Mouse (Mus musculus) testis, adult 2 months (tissue): ENCODE measurements around the gene Drg1. TPM values are rescaled to one million over a fixed set of nuclear protein-coding genes. Genes with fewer than 3 reads are reported as not detected.

Experiments
- H3K27ac ChIP-seq: fragments of 200-500 bp; 2 replicates; pipeline ENCODE4 v1.5.1; 2012; ENCODE audit warnings: low read depth, low read length; ENCODE audit not compliant: control insufficient read depth, insufficient read depth
- H3K27me3 ChIP-seq: fragments of 200-500 bp; 2 replicates; pipeline ENCODE4 v1.6.1; 2012; ENCODE audit warnings: mild to moderate bottlenecking, low read length, moderate library complexity; ENCODE audit not compliant: control insufficient read depth, insufficient read depth
- H3K36me3 ChIP-seq: fragments of 200-500 bp; 2 replicates; pipeline ENCODE4 v1.6.1; 2012; ENCODE audit warnings: mild to moderate bottlenecking, low read length; ENCODE audit not compliant: control insufficient read depth, insufficient read depth
- H3K4me1 ChIP-seq: fragments of 200-500 bp; 2 replicates; pipeline ENCODE4 v1.6.1; 2012; ENCODE audit warnings: low read length; ENCODE audit not compliant: control insufficient read depth, insufficient read depth
- H3K4me3 ChIP-seq: fragments of 200-500 bp; 2 replicates; pipeline ENCODE4 v1.5.1; 2012; ENCODE audit warnings: low read depth, mild to moderate bottlenecking, low read length, moderate library complexity, mixed read lengths; ENCODE audit not compliant: control insufficient read depth
- CTCF ChIP-seq: fragments of 200-500 bp; IDR thresholded peaks from 2 replicates; pipeline ENCODE4 v1.5.1; 2012; ENCODE audit warnings: low read depth, mild to moderate bottlenecking, inconsistent platforms, low read length, moderate library complexity; ENCODE audit not compliant: control insufficient read depth, insufficient read depth, insufficient replicate concordance
- POLR2A ChIP-seq: fragments of 200-500 bp; IDR thresholded peaks from 2 replicates; pipeline ENCODE4 v1.6.1; 2012; ENCODE audit warnings: low read depth, mild to moderate bottlenecking, inconsistent platforms, low read length, moderate library complexity; ENCODE audit not compliant: control insufficient read depth
- polyA plus RNA-seq: library from polyadenylated mRNA; depleted of rRNA; stranded (reverse); fragments of >200 nt; gene quantifications from 2 replicates; pipeline ENCODE4 v1.2.3, GENCODE M21; 2012; rRNA removed

Gene Drg1
- 64.4 and 74.6 TPM in 2 replicates for polyA plus RNA-seq

DNA sequence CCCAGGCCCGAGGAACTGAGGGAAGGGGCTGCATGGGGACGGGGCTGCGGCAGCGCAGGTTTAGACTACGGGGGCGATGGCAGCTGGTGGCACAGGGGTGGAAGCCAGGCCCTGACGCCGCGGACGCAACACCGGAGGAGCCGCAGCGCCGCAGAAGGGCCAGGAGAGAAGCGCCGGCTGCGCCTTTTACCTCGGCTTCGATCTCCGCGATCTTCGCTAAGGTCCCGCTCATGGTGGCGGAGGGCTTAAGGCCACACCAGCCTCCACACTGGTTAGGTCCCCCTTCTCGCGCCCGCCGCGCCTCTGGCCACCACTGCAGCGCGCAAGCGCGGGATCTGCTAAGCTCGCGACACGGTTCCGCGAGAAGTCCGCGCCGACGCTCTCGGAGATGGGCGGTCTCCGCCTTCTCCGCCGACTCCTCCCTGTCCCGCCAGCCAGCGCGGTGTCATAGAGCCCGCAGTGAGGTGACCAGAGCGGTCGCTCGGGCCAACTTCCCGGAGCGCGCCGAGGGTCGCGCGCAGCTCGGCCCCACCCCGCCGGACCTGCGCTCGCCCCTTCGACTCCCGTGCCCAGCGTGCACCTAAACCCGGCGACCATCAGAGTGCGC lies at the start of gene Drg1:
Gene Drg1 (minus strand): TSS at position 337 of the 607 bp plus-strand sequence.
- Histone ChIP-seq H3K27me3 (no peaks in the 10 kb centered on the region), H3K27ac (peak within 1 kb of the TSS; percentile 95), H3K36me3 (peaks cover 2% of the 10 kb centered on the region), H3K4me3 (peak within 1 kb of the TSS; percentile 93), H3K4me1 (no peaks in the 10 kb centered on the region; the same call in 1 of the 2 replicates)
- TF ChIP-seq POLR2A = peak; percentile 95
- no peak for TF ChIP-seq CTCF

DNA sequence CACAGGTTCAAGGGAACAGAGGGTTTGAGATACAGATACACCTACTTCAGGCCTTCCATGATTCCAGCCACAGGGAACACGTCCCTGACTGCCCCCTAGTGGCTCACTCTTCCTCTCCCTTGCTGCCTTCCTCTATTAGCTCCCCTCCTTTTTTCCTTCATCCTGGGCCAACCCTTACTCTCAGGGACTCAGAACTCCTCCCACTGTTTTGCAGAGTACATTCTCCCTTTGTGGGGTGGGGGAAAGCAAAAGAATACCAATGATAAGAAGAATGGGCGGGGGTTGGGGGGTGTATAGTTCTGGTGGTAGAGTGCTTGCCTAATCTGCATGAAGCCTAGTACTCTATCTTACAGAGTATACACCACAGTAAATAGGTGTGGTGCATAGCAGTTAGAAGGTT lies 47.9 kb upstream of the Drg1 start:
- Histone ChIP-seq H3K4me1 (no peaks in the 10 kb centered on the region), H3K27me3 (no peaks in the 10 kb centered on the region), H3K27ac (no peak overlapping the region), H3K4me3 (no peak overlapping the region), H3K36me3 (no peaks in the 10 kb centered on the region)
- TF ChIP-seq POLR2A = no peak
- TF ChIP-seq CTCF = peak; percentile 68; the same call in 1 of the 2 replicates

DNA sequence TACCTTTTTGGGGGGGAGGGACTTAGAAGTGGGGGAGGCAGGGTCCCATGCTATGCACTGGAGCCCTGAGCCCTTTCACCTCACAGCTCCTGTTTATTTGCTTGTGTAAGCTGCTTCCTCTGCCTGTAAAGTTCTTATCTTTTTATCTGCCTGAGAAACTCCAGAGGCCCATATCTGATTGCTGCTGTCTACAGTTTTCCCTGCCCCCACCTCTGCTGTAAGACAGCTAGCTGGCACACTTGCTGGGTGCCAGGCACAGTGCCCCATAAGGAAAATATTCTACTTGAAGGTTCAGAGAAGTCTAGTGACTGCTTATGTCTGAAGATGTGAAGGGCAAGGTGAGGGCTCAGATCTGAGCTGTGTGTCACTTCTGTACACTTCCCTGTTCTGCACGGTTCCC lies 47.1 kb upstream of the Drg1 start:
- no peak overlapping the region for H3K4me3 ChIP-seq
- TF ChIP-seq CTCF (no peak), POLR2A (no peak)
- no peaks in the 10 kb centered on the region for H3K36me3 ChIP-seq
- H3K27me3 ChIP-seq = no peaks in the 10 kb centered on the region
- no peaks in the 10 kb centered on the region for H3K4me1 ChIP-seq
- no peak overlapping the region for H3K27ac ChIP-seq

DNA sequence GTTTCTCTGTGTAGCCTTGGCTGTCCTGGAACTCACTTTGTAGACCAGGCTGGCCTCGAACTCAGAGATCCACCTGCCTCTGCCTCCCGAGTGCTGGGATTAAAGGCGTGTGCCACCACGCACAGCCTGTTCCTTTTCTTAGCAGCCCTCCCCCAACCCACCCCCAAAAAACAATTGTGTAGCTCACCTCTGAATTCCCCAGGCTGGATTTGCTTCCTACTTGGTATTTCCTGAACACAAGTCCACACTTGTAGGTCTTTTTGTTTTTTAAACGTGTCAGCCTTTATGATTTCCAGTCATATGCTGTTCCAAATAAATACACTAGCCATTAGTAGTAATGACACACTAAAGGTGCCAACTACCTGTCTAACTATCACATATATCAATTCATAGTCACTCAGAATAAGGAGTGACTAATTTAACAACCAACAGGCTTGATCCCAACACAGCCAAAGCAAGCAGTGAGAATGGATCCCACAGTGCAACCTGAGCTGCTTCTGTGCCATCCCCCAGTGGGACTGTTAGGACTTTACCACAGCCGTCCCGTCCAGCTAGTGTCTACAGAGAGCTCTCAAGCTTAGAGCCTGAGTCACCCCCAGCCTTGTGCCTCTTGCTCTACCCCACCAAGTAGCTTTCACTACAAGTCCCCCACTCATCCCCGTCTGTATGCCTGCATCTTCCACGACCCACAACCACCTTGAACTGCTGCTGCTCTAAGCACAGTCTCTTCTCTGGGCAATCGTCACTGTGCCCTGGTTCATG lies 45.6 kb upstream of the Drg1 start:
- TF ChIP-seq CTCF (no peak), POLR2A (no peak)
- no peak overlapping the region for H3K4me3 ChIP-seq
- no peaks in the 10 kb centered on the region for H3K36me3 ChIP-seq
- H3K27me3 ChIP-seq = no peaks in the 10 kb centered on the region
- no peaks in the 10 kb centered on the region for H3K4me1 ChIP-seq
- H3K27ac ChIP-seq = no peak overlapping the region

DNA sequence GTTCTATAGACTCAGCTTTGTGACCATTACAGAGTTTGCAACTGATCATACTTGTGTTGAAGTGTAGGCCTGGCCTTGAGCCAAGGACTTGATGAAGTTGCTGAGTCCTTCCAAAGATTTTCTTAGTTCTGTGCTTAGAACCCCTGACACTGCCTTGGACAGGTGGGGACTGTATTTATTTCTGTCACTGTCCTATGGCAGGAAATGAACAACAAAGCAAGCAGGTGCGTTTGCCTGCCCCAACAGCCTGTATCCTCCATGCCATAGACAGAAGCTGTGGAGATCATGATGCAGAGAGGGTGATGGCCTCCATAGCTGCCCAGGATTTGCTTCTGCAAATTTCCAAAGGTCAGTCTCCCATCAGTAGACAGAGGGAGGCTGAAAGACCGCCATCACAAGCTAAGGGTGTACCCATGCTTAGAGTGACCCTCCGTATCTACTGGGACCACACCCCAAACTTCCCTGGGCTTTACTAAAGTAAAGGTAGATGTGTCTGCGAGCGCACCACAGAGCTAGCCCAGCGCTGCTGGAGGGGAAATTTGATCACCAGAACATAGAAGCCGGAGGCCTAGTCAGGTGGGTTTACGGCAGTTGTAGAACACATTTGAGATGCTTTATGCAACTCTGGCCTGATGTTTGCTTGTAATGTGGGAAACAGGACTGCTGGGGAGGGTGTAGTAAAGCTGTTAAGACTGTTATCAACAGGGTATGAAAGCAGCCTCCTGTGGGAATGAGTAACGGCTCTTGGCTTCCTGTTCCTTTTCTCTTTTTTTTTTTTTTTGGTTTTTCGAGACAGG lies 44.8 kb upstream of the Drg1 start:
- H3K36me3 ChIP-seq = no peaks in the 10 kb centered on the region

DNA sequence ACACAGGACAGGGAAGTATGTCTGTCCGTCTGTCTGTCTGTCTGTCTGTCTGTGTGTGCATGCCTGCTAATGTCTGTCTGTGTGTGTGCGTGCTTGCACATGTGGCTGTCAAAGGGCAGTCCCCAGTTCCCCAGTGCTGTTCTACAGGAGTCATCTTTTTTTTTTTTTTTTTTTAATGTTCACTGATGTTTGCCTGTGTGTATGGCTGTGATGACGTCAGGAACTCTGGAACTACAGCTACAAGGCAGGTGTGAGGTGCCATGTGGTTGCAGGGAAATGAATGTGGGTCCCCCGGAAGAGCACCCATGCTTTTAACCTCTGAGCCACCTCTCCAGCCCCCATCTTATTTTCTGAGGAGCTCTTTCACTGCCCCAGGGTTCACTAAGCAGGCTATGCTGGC lies 43.7 kb upstream of the Drg1 start:
- H3K4me3 ChIP-seq = no peak overlapping the region
- no peak overlapping the region for H3K27ac ChIP-seq
- no peaks in the 10 kb centered on the region for H3K4me1 ChIP-seq
- no peaks in the 10 kb centered on the region for H3K27me3 ChIP-seq
- H3K36me3 ChIP-seq = no peaks in the 10 kb centered on the region
- no peak for TF ChIP-seq POLR2A
- TF ChIP-seq CTCF = no peak

More for the DNA sequence above, 44.8 kb upstream of the Drg1 start:
- H3K27ac ChIP-seq = no peak overlapping the region
- no peaks in the 10 kb centered on the region for H3K27me3 ChIP-seq
- no peak overlapping the region for H3K4me3 ChIP-seq
- H3K4me1 ChIP-seq = no peaks in the 10 kb centered on the region
- TF ChIP-seq CTCF (no peak), POLR2A (no peak)

DNA sequence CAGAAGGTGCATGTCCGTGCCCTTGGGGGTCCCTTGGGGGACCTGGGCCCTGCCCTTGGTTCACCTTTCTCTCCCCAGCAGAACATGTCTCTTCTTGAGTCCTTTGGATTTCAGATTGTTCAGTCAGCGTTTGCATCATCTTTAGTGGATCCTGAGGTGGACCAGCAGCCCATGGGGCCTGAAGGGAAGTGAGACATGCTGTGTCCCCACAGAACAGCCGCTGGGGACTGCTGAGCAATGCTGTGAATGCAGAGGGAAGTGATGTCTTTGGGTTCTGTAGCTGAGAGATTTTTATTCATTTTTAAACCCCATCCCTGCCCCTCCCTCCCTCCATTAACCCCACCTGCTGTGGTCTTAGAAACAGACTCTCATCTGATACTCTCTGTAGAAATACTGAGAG lies 41.7 kb upstream of the Drg1 start:
- Histone ChIP-seq H3K27me3 (no peaks in the 10 kb centered on the region), H3K36me3 (no peaks in the 10 kb centered on the region), H3K4me1 (no peaks in the 10 kb centered on the region), H3K4me3 (no peak overlapping the region), H3K27ac (no peak overlapping the region)
- no peak for TF ChIP-seq CTCF
- no peak for TF ChIP-seq POLR2A
